8 mouse cellular contexts compared by ENCODE assay signal in the genomic region with DNA sequence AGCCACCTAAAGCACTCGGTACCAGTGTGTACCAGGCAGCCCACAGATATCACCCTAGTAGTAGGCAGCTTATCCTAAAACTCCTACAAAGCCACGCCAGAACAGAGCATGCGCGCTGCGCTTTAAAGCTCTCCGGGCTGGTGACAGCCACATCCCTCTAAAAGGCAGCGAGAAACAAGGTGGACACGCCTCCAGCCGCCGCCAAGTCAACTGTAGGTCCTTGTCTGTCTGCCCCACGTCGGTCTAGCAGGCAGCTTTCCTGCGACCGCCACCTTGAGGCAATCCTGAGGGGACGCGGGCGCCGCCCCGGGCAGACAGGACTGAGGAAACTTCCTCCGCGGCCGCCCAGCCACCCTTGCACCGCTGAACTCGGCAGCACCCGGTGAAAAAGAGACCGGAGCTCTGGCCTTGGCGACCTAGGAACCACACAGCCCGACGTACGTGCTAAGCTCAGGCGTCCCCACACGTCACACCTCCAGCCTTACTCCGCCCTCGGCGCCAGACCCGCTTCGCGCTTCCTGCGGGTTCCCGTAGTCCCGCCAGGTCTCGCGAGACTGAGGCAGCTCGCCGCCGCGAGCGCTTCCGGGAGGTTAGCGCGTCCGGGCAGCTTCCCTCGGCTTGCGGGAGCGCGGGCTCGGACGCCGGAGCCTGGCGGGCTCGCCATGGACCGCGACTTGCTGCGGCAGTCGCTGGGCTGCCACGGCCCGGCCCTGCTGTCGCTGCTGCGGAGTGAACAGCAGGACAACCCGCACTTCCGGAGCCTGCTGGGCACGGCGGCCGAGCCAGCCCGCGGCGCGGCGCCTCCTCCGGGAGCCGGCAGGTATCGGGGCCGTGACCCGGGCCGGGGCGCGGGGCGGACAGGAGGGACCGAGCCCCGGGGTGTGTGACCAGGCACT. TPM values are rescaled to one million over a fixed set of nuclear protein-coding genes. Genes with fewer than 3 reads are reported as not detected.
DNase-seq lines count a peak whose midpoint lies in the region; ATAC-seq and TF ChIP-seq lines count a peak whose summit lies in the region.

A gene (plus strand): TSS at position 216 of the 896 bp plus-strand sequence.

- H3K4me1 ChIP-seq in heart, embryonic 12.5 days (replicated peaks): peaks cover 7% of the 10 kb centered on the region
- H3K4me1 ChIP-seq in kidney, postnatal 0 days (replicated peaks; ENCODE audit: insufficient read depth, low read length): no peaks in the 10 kb centered on the region
- H3K4me1 ChIP-seq in liver, embryonic 11.5 days (replicated peaks; ENCODE audit: control insufficient read depth, insufficient read depth, low read length): peaks cover 7% of the 10 kb centered on the region
- H3K4me1 ChIP-seq in stomach, embryonic 14.5 days (ENCODE audit: control insufficient read depth, insufficient read depth, low read length): peaks cover 6% of the 10 kb centered on the region; the same call in 1 of the 2 replicates

- peak within 1 kb of the TSS; percentile 95 for H3K9ac ChIP-seq in heart, embryonic 12.5 days
- H3K9ac ChIP-seq in kidney, postnatal 0 days (ENCODE audit: low read depth, low read length): peak within 1 kb of the TSS; percentile 100
- peak within 1 kb of the TSS; percentile 92 for H3K9ac ChIP-seq in liver, embryonic 11.5 days (ENCODE audit: low read depth, low read length)
- peak within 1 kb of the TSS; percentile 97 for H3K9ac ChIP-seq in stomach, embryonic 14.5 days (replicated peaks; ENCODE audit: low read depth, low read length)

- H3K27me3 ChIP-seq in heart, embryonic 12.5 days (replicated peaks): no peaks in the 10 kb centered on the region
- no peaks in the 10 kb centered on the region for H3K27me3 ChIP-seq in kidney, postnatal 0 days (ENCODE audit: insufficient read depth, low read length)
- no peaks in the 10 kb centered on the region for H3K27me3 ChIP-seq in liver, embryonic 11.5 days (replicated peaks; ENCODE audit: control insufficient read depth, insufficient read depth, low read length)
- no peaks in the 10 kb centered on the region for H3K27me3 ChIP-seq in stomach, embryonic 14.5 days (ENCODE audit: control insufficient read depth, insufficient read depth, low read length)

- H3K9me3 ChIP-seq in heart, embryonic 12.5 days (replicated peaks): no peaks in the 10 kb centered on the region
- no peaks in the 10 kb centered on the region for H3K9me3 ChIP-seq in kidney, postnatal 0 days (replicated peaks; ENCODE audit: low read length)
- no peaks in the 10 kb centered on the region for H3K9me3 ChIP-seq in liver, embryonic 11.5 days (ENCODE audit: control insufficient read depth, low read length)
- no peaks in the 10 kb centered on the region for H3K9me3 ChIP-seq in stomach, embryonic 14.5 days (ENCODE audit: control insufficient read depth, low read depth, low read length)

- H3K27ac ChIP-seq in heart, embryonic 12.5 days (ENCODE audit: poor library complexity, severe bottlenecking): peak within 1 kb of the TSS; percentile 99
- H3K27ac ChIP-seq in kidney, postnatal 0 days: peak within 1 kb of the TSS; percentile 99
- peak within 1 kb of the TSS; percentile 98 for H3K27ac ChIP-seq in liver, embryonic 11.5 days (ENCODE audit: low read depth, low read length)
- H3K27ac ChIP-seq in stomach, embryonic 14.5 days (ENCODE audit: low read length): peak within 1 kb of the TSS; percentile 98

- TF ChIP-seq CTCF in kidney, postnatal 0 days (IDR thresholded peaks at IDR 0.05; ENCODE audit: low read depth): peak; percentile 63

- peak; percentile 98 for DNase-seq in CD4-positive helper T cell, adult 2 months (ENCODE audit: low read depth, low spot score)
- DNase-seq in brain, embryonic 18.5 days (ENCODE audit: low read depth, low spot score): peak; percentile 91
- DNase-seq in kidney, postnatal 0 days (ENCODE audit: low spot score): peak; percentile 97
- peak; percentile 92 for DNase-seq in liver, embryonic 11.5 days (ENCODE audit: low spot score)
- peak; percentile 98 for DNase-seq in naive thymus-derived CD4-positive, alpha-beta T cell, adult 2 months (ENCODE audit: low read depth)

- peak within 1 kb of the TSS; percentile 97 for H3K4me3 ChIP-seq in heart, embryonic 12.5 days
- peak within 1 kb of the TSS; percentile 99 for H3K4me3 ChIP-seq in kidney, postnatal 0 days (replicated peaks; ENCODE audit: low read depth, low read length)
- H3K4me3 ChIP-seq in liver, embryonic 11.5 days (ENCODE audit: low read depth, low read length): peak within 1 kb of the TSS; percentile 93
- H3K4me3 ChIP-seq in stomach, embryonic 14.5 days (ENCODE audit: low read depth, low read length): peak within 1 kb of the TSS; percentile 97

- ATAC-seq in erythroid progenitor cell, adult 5-6 weeks (replicated peaks; ENCODE audit: low FRiP score, poor library complexity, severe bottlenecking): peak; percentile 97
- peak; percentile 99 for ATAC-seq in heart, embryonic 12.5 days (ENCODE audit: insufficient number of reproducible peaks, low FRiP score)
- ATAC-seq in kidney, postnatal 0 days (replicated peaks; ENCODE audit: low FRiP score, low read depth): peak; percentile 100
- peak; percentile 97 for ATAC-seq in liver, embryonic 11.5 days (replicated peaks; ENCODE audit: low FRiP score)
- peak; percentile 99 for ATAC-seq in stomach, embryonic 14.5 days (ENCODE audit: insufficient number of reproducible peaks, insufficient read depth, low FRiP score, low read depth)

- peak within 1 kb of the TSS; percentile 75 for H3K4me2 ChIP-seq in heart, embryonic 12.5 days
- H3K4me2 ChIP-seq in kidney, postnatal 0 days (ENCODE audit: low read length): peak within 1 kb of the TSS; percentile 71
- H3K4me2 ChIP-seq in liver, embryonic 11.5 days: peak within 1 kb of the TSS; percentile 64
- H3K4me2 ChIP-seq in stomach, embryonic 14.5 days (replicated peaks; ENCODE audit: low read depth, low read length): peak within 1 kb of the TSS; percentile 61

- peaks cover 8% of the 10 kb centered on the region for H3K36me3 ChIP-seq in heart, embryonic 12.5 days
- H3K36me3 ChIP-seq in kidney, postnatal 0 days (ENCODE audit: insufficient read depth, low read length): 0 out of 2 replicates have a peak, but pooled peaks cover 3% of the 10 kb centered on the region
- H3K36me3 ChIP-seq in liver, embryonic 11.5 days (ENCODE audit: control insufficient read depth, insufficient read depth, low read length): peaks cover 5% of the 10 kb centered on the region; the same call in 1 of the 2 replicates
- peaks cover 8% of the 10 kb centered on the region for H3K36me3 ChIP-seq in stomach, embryonic 14.5 days (ENCODE audit: control insufficient read depth, insufficient read depth, low read length)

- whole genome bisulfite sequencing in heart, embryonic 12.5 days: under 1% methylated on average over 90 of the region's 90 CpGs
- WGBS in kidney, postnatal 0 days: under 1% methylated on average over 86 of the region's 90 CpGs
- WGBS in liver, embryonic 11.5 days: under 1% methylated on average over 90 of the region's 90 CpGs
- 1% methylated on average over 88 of the region's 90 CpGs for WGBS in stomach, embryonic 14.5 days

RNA-seq across cellular contexts. Expression of the gene that starts here (rescaled TPM):
- 43.6 and 65.4 TPM in 2 replicates for total RNA-seq in erythroid progenitor cell, adult 5-6 weeks (2015; ENCODE audit: low replicate concordance)
- 114 and 143 TPM in 2 replicates for total RNA-seq in erythroid progenitor cell, adult 5-6 weeks (2017; ENCODE audit: low replicate concordance)
- polyA plus RNA-seq in heart, embryonic 12.5 days (2016; fragmentation: Nextera tagmentation; extraction: Ambion mirVana): 51.4 and 58.7 TPM in 2 replicates
- 52.0 and 53.5 TPM in 2 replicates for polyA plus RNA-seq in kidney, postnatal 0 days (2015; fragmentation: Nextera tagmentation; extraction: Ambion mirVana)
- 47.8 and 48.4 TPM in 2 replicates for polyA plus RNA-seq in liver, embryonic 11.5 days (2014; fragmentation: Nextera tagmentation; extraction: Ambion mirVana)
- 86.0 and 90.1 TPM in 2 replicates for polyA plus RNA-seq in stomach, embryonic 14.5 days (2014; fragmentation: Nextera tagmentation; extraction: Ambion mirVana)

Comparison
In these comparisons a context has a peak if more than half of its experiments do, and no peak if none do; other contexts are left out.
1. Peak in every context shown above with its lines: DNase-seq, ATAC-seq, H3K4me3 ChIP-seq and H3K27ac ChIP-seq.